Mouse (Mus musculus): ENCODE measurements around the gene Cldn34b4. TPM values are rescaled to one million over a fixed set of nuclear protein-coding genes. Genes with fewer than 3 reads are reported as not detected.

Gene Cldn34b4
- total RNA-seq (2022), result not detected

DNA sequence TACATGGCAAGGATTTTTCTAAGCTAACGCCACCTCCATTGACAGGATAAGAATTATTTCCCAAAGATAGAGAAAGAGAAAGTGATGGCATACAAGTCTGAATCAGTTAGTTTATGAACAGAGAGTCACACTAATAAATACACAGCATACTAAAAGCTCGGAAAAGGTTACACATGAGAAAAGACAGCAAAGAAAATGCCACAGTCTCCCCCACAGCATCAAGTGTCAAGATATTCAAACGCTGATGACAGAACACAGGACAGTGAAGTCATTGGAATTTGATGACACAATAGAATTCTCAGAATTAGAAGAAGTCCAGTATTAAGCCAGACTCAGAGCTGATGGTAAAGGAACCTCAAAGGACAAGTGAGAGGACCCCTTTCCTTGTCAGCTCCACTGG, at the start of gene Cldn34b4:
Cldn34b4 (plus strand) TSS at position 301 of the 400 bp plus-strand sequence.
- no peak for DNase-seq

Other genes starting within 250 kb of the Cldn34b4 start
- gene Cldn34b3, start 129.0 kb upstream of the Cldn34b4 start, total RNA-seq (2022), result not detected
- not detected for gene Cldn34d, start 209.6 kb downstream of the Cldn34b4 start, total RNA-seq (2022)